Mouse (Mus musculus) forebrain, embryonic 11.5 days (tissue): ENCODE results near the gene Ccs. TPM values are rescaled to one million over a fixed set of nuclear protein-coding genes. Genes with fewer than 3 reads are reported as not detected.

Experiments
- ATAC-seq: fragments of 200-750 bp; cut with Nextera tagmentation; replicated peaks from 2 replicates; pipeline ENCODE4 v1.8.0; 2017; ENCODE audit warnings: moderate TSS enrichment; ENCODE audit not compliant: low FRiP score
- DNase-seq: peaks from one replicate; pipeline ENCODE4 v3.0.0-alpha.2; 2017; ENCODE audit warnings: low spot score
- H3K27ac ChIP-seq: fragments of 300-500 bp; sonication (generic); 2 replicates; pipeline ENCODE4 v1.5.1; 2014; ENCODE audit warnings: low read depth, low read length
- H3K27me3 ChIP-seq: fragments of 300-500 bp; sonication (generic); 2 replicates; pipeline ENCODE4 v1.6.1; 2014; ENCODE audit warnings: mild to moderate bottlenecking, low read length, mixed read lengths; ENCODE audit not compliant: control insufficient read depth, insufficient read depth
- H3K36me3 ChIP-seq: fragments of 300-500 bp; sonication (generic); 2 replicates; pipeline ENCODE4 v1.6.1; 2014; ENCODE audit warnings: mild to moderate bottlenecking, low read length, moderate library complexity, mixed read lengths; ENCODE audit not compliant: control insufficient read depth, insufficient read depth
- H3K4me1 ChIP-seq: fragments of 300-500 bp; sonication (generic); replicated peaks from 2 replicates; pipeline ENCODE4 v1.6.1; 2014; ENCODE audit warnings: low read length, mixed read lengths; ENCODE audit not compliant: control insufficient read depth, insufficient read depth
- H3K4me2 ChIP-seq: fragments of 300-500 bp; sonication (generic); 2 replicates; pipeline ENCODE4 v1.6.1; 2014; ENCODE audit warnings: low read depth, mild to moderate bottlenecking, low read length, moderate library complexity, mixed read lengths; ENCODE audit not compliant: severe bottlenecking
- H3K4me3 ChIP-seq: fragments of 300-500 bp; sonication (generic); 2 replicates; pipeline ENCODE4 v1.5.1; 2014; ENCODE audit warnings: low read depth, low read length
- H3K9ac ChIP-seq: fragments of 300-500 bp; sonication (generic); 2 replicates; pipeline ENCODE4 v1.6.1; 2014; ENCODE audit warnings: low read length
- H3K9me3 ChIP-seq: fragments of 300-500 bp; sonication (generic); 2 replicates; pipeline ENCODE4 v1.6.1; 2016; ENCODE audit warnings: low read length, mixed read lengths; ENCODE audit not compliant: control insufficient read depth
- WGBS: fragments of 180-500 bp; shearing (Covaris S2); extraction: QIAGEN DNeasy Blood & Tissue Kit; methylation state at CpG from one replicate; pipeline ENCODE4 v1.1.7; 2014; 5-methylcytosine and 5-hydroxymethylcytosine counted together
- polyA plus RNA-seq: library from polyadenylated mRNA; unstranded; fragments of >200 nt; fragmentation: Nextera tagmentation; extraction: Ambion mirVana; gene quantifications from 2 replicates; pipeline ENCODE4 v1.2.1, GENCODE M21; 2014

Ccs gene
- polyA plus RNA-seq, 1 experiment from 2014 or later, result 37.9 TPM

- DNase-seq (no peak), ATAC-seq (no peak)
- Histone ChIP-seq H3K36me3 (no peaks in the 10 kb centered on the region), H3K4me1 (no peaks in the 10 kb centered on the region), H3K27ac (no peak overlapping the region), H3K9me3 (no peaks in the 10 kb centered on the region), H3K4me3 (no peak overlapping the region), H3K9ac (no peak overlapping the region), H3K27me3 (no peaks in the 10 kb centered on the region; the same call in 1 of the 2 replicates), H3K4me2 (no peak overlapping the region)
- 35% methylated on average over 7 of the region's 7 CpGs for WGBS
Measured at GRCm38 (mm10) chr19:4847490-4847889, 8.4 kb upstream of the Ccs start.

DNA sequence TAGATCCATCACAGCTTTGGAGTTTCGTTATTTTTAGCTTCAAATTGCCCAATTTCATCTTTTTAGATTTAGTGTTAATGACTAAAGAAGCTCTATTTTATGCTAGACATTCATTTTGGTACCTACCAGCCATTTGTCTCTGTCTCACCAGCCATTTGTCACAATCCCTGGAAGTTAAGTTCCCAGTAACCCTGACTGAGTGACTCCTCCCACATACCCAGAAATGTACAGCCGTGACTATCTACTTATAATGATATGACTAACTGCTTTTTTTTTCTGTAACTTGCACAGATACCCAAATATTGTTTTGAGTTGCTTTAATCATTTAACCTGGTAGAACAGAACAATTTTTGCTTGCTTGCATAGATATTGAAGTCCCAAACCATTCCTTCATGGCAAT is 6.7 kb upstream of the Ccs start:
- no peak overlapping the region for H3K9ac ChIP-seq
- 77% methylated on average over 2 of the region's 2 CpGs for WGBS
- no peaks in the 10 kb centered on the region for H3K36me3 ChIP-seq
- peaks cover 6% of the 10 kb centered on the region; the same call in 1 of the 2 replicates for H3K27me3 ChIP-seq
- DNase-seq, result no peak
- no peaks in the 10 kb centered on the region for H3K4me1 ChIP-seq
- ATAC-seq, result no peak
- no peaks in the 10 kb centered on the region for H3K9me3 ChIP-seq
- no peak overlapping the region for H3K4me2 ChIP-seq
- H3K4me3 ChIP-seq, result no peak overlapping the region
- no peak overlapping the region for H3K27ac ChIP-seq

GRCm38 (mm10) chr19:4842611-4843010 is 3.5 kb upstream of the Ccs start:
- DNase-seq, result no peak
- no peaks in the 10 kb centered on the region for H3K9me3 ChIP-seq
- no peak overlapping the region for H3K4me2 ChIP-seq
- peaks cover 16% of the 10 kb centered on the region for H3K27me3 ChIP-seq
- H3K4me1 ChIP-seq, result peaks cover 6% of the 10 kb centered on the region
- WGBS, result 74% methylated on average over 2 of the region's 2 CpGs
- no peak overlapping the region for H3K9ac ChIP-seq
- no peak overlapping the region for H3K4me3 ChIP-seq
- ATAC-seq, result no peak
- no peak overlapping the region for H3K27ac ChIP-seq
- H3K36me3 ChIP-seq, result no peaks in the 10 kb centered on the region; the same call in 1 of the 2 replicates

DNA sequence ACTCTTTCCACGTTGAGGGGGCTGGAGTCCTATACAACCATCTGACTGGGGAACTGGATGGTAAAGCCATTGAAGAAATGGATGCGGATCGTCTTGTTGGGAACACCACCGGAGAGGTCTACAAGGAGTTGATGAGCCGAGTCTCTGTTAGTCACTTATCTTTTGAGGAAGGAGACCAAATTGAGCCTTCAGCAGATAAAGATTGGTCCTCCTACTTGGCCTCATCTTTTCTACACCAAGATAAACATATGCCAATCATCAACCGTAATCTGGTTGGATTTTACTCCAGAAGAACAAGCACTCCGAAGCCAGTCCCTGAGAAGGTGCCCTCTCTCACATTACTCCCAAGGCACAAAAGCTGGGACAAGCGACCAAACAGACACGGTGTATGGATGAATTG is 1.7 kb upstream of the Ccs start:
- Histone ChIP-seq H3K27ac (no peak overlapping the region), H3K36me3 (no peaks in the 10 kb centered on the region; the same call in 1 of the 2 replicates), H3K4me1 (peaks cover 6% of the 10 kb centered on the region), H3K9ac (no peak overlapping the region), H3K4me2 (no peak overlapping the region), H3K9me3 (no peaks in the 10 kb centered on the region), H3K4me3 (no peak overlapping the region), H3K27me3 (peaks cover 16% of the 10 kb centered on the region)
- no peak for ATAC-seq
- WGBS, result 83% methylated on average over 9 of the region's 9 CpGs
- no peak for DNase-seq

- 37% methylated on average over 10 of the region's 10 CpGs for WGBS
- Histone ChIP-seq H3K4me1 (peaks cover 6% of the 10 kb centered on the region), H3K9ac (peak overlapping the region; percentile 75), H3K27me3 (peaks cover 16% of the 10 kb centered on the region), H3K36me3 (no peaks in the 10 kb centered on the region; the same call in 1 of the 2 replicates), H3K9me3 (no peaks in the 10 kb centered on the region), H3K4me2 (peak overlapping the region; percentile 98), H3K4me3 (peak overlapping the region; percentile 55), H3K27ac (no peak overlapping the region)
- ATAC-seq (peak; percentile 10; the same call in 1 of the 2 replicates), DNase-seq (no peak)
Measured at GRCm38 (mm10) chr19:4838526-4839140, 499 bp downstream of the Ccs start.

- Histone ChIP-seq H3K4me1 (peaks cover 8% of the 10 kb centered on the region), H3K4me2 (no peak overlapping the region), H3K9me3 (no peaks in the 10 kb centered on the region), H3K9ac (no peak overlapping the region), H3K4me3 (no peak overlapping the region), H3K27me3 (peaks cover 16% of the 10 kb centered on the region), H3K36me3 (no peaks in the 10 kb centered on the region; the same call in 1 of the 2 replicates), H3K27ac (no peak overlapping the region)
- ATAC-seq, result no peak
- DNase-seq, result no peak
- WGBS, result 96% methylated on average over 6 of the region's 6 CpGs
Measured at GRCm38 (mm10) chr19:4837049-4837448, 2.1 kb downstream of the Ccs start.

DNA sequence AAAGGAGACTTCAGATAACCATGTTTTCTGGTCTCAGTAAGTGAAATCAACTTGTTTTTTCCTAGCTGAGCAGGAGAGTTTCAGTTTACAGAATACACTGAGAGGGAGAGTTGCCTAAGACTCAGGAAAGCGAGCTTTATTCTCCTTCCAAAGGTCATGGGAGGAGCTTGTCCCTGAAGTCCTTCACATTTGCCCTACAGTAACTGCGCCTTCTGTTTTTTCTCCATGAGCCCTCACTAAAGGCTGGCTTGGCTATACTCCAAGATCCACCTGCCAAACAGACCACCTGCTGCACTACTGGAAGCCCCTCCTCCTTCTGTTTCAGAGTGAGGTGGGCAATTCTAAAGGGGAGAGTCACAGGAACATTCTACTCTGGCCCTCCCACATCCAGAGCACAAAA is 3.0 kb downstream of the Ccs start:
- Histone ChIP-seq H3K36me3 (no peaks in the 10 kb centered on the region; the same call in 1 of the 2 replicates), H3K27me3 (peaks cover 12% of the 10 kb centered on the region), H3K9ac (no peak overlapping the region), H3K27ac (no peak overlapping the region), H3K9me3 (no peaks in the 10 kb centered on the region), H3K4me1 (peaks cover 8% of the 10 kb centered on the region), H3K4me3 (no peak overlapping the region), H3K4me2 (no peak overlapping the region)
- no peak for ATAC-seq
- WGBS, result 88% methylated on average over 2 of the region's 2 CpGs
- DNase-seq, result no peak

GRCm38 (mm10) chr19:4833977-4834376 is 5.2 kb downstream of the Ccs start:
- no peaks in the 10 kb centered on the region for H3K27me3 ChIP-seq
- H3K9ac ChIP-seq, result no peak overlapping the region
- no peaks in the 10 kb centered on the region; the same call in 1 of the 2 replicates for H3K36me3 ChIP-seq
- ATAC-seq (no peak), DNase-seq (no peak)
- no peaks in the 10 kb centered on the region for H3K9me3 ChIP-seq
- H3K27ac ChIP-seq, result no peak overlapping the region
- 90% methylated on average over 8 of the region's 8 CpGs for WGBS
- H3K4me2 ChIP-seq, result no peak overlapping the region
- H3K4me1 ChIP-seq, result peaks cover 2% of the 10 kb centered on the region; the same call in 1 of the 2 replicates
- H3K4me3 ChIP-seq, result no peak overlapping the region

DNA sequence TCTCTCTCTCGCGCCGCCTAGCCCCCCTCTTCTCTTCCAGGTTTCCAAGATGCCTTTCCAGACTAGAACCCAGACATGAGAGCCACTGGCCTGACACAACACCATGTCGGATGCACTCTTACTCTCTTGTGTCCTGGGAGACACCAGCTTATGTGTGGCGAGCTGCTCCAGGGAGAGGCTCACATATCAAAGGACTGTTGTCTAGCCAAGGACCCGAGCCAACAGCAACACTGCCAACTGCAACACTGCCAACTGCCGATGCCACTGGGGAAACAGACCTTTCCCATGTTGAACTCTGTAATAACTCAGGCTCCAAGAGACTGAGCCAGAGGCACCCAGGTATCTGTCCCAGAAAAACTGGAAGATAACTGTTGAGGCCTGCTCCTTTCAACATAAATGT is 10.0 kb downstream of the Ccs start:
- H3K27ac ChIP-seq, result no peak overlapping the region
- no peak overlapping the region for H3K4me3 ChIP-seq
- no peaks in the 10 kb centered on the region; the same call in 1 of the 2 replicates for H3K36me3 ChIP-seq
- DNase-seq, result no peak
- no peaks in the 10 kb centered on the region for H3K9me3 ChIP-seq
- ATAC-seq, result no peak
- WGBS, result 72% methylated on average over 7 of the region's 7 CpGs
- no peak overlapping the region for H3K9ac ChIP-seq
- H3K4me2 ChIP-seq, result no peak overlapping the region
- H3K4me1 ChIP-seq, result peaks cover 2% of the 10 kb centered on the region; the same call in 1 of the 2 replicates
- no peaks in the 10 kb centered on the region for H3K27me3 ChIP-seq
